Mouse (Mus musculus): ENCODE results near the gene Fhad1. TPM values are rescaled to one million over a fixed set of nuclear protein-coding genes. Genes with fewer than 3 reads are reported as not detected.

Fhad1 gene
- polyA plus RNA-seq (2012; rRNA removed) = 0.14 and 0.41 TPM in 2 replicates

DNA sequence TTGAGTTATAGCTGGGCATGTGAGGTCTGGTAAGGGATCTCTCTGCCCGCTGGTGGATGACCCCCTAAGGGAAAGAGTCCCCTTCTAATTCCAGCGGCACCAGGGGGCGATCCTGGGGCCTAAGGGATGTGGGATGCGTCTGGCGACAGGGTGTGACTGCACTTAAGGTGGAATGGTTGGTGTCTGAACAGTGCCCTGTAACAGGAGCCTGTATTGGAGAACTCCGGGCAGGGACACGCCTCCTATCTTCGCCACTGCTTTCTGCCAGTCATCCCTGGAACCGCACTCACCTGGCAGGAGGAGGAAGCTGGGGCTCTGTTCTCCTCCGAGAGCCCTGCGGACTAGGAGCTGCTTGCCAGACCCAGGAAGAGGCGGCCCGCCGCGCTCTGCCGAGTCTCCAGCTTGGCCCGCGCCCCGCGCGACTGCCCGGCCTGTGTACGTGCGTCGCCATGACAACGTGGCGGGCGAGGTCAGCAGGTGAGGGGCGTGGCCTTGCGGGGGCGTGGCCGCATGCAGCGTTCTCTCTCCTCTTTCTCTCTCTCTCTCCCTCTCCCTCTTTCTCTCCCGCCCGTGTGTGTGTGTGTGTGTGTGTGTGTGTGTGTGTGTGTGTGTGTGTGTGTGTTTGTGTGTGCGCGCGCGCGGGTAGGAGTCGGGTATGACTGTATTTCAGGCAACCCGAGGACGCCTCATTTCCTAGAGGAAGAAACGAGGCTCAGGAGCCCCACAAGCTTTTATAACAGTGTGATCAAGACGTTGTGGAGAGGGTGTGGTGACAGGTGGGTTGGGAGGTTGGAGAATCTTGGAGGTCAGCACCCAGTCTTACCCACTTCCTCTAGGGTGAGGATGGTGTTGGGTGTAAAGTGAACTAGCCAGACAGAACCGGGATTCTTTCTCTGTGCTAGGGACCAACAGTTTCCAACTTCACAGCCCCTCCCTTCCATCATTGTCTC is at the start of gene Fhad1:
Fhad1 (minus strand) TSS at position 424 of the 950 bp plus-strand sequence.

DNA sequence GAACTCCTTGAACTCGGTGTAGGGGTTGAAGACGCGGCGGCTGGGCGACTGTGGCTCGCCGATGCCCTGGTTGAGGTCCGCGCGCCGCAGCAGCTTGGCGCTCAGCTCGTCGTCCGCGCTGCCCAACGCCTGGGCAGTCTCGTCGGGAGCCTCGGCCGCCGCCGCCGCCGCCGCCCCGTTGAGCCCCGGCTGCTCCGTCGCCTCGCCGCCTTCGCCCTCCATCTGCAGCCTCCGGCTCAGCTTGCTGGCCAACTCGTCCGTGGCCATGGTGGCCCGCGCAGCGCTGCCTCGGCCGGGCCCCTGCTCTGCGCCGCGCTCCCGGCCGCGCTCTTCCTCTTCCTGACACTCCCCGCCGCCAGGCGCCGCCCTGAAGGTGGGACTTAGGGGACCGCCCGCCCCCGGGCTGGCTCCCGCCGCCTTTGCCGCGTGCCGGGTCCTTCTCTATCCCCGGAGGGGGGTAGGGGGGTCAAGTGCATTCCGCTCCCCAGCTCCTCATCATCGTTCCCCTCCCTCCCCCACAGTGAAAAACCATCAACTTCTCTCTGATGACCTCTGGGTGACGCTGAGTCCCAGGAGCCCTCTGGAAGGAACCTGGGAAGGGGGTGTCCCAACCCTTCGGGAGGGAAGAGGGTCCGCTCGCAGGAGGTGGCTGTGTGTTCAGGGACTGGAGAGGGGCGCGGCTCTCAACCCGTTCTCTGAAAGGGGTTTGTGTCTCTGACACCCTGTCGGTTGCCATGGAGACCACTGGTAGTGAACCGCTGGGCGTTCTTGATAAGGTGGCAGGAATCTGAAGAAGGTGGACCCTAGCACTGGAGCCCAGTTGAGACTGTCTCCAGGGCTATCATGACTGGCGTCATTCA is 140.1 kb downstream of the Fhad1 start, which contains the start of gene Efhd2:
Efhd2 (minus strand) TSS at position 320 of the 860 bp plus-strand sequence.

DNA sequence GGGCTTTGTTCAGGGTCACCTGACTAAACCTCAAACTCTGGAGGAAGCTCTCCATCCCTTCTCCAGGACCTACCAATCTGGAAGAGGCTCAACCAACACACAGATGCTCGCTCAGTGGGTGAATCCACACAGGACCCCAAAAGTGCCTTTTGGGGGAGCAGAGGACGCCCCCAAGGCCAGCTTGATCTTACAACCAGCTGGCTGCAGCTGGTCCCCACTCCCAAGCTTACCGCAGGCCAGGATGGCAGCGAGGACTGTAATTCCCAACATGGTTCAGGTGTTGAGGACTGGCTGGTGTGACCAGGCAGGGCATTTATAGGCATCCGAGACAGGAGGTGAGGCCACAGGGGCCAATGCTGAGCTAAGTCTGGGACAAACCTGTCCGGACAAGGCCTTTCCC is 168.9 kb downstream of the Fhad1 start, which contains the start of gene Ctrc:
Ctrc (minus strand) TSS at position 361 of the 400 bp plus-strand sequence.

Other genes starting within 250 kb of the Fhad1 start
- gene Dnajc16, start 224.2 kb downstream of the Fhad1 start, polyA plus RNA-seq (2012; rRNA removed) = 2.4 and 2.9 TPM in 2 replicates
- 6.8 and 8.4 TPM in 2 replicates for gene Casp9, start 221.5 kb downstream of the Fhad1 start, polyA plus RNA-seq (2012; rRNA removed)
- gene Cela2a, start 188.9 kb downstream of the Fhad1 start, polyA plus RNA-seq (2012; rRNA removed) = not detected in 2 replicates
- gene Ctrc, start 168.7 kb downstream of the Fhad1 start, polyA plus RNA-seq (2012; rRNA removed) = not detected in 2 replicates
- gene Efhd2, start 140.2 kb downstream of the Fhad1 start, polyA plus RNA-seq (2012; rRNA removed) = 23.0 and 26.5 TPM in 2 replicates
- gene Tmem51, start 69.2 kb upstream of the Fhad1 start, polyA plus RNA-seq (2012; rRNA removed) = 7.6 and 8.0 TPM in 2 replicates
- 0.78 and 1.0 TPM in 2 replicates for gene Kazn, start 224.3 kb upstream of the Fhad1 start, polyA plus RNA-seq (2012; rRNA removed)